Mouse (Mus musculus): Measurements from ENCODE around the gene Thtpa.

Gene Thtpa

GRCm38 (mm10) chr14:55105386-55105785 lies 10.8 kb downstream of the Thtpa start:
- no peak for DNase-seq (ENCODE audit: extremely low spot score, low read depth, low spot score)

- no peak for DNase-seq (ENCODE audit: extremely low spot score, low read depth, low spot score)
These were observed 11.5 kb downstream of the Thtpa start, which contains the start of gene Ap1g2 for GRCm38 (mm10) chr14:55105836-55106809. Gene Ap1g2, minus strand, starts transcription at chr14:55106593.

GRCm38 (mm10) chr14:55106990-55107389 lies 12.4 kb downstream of the Thtpa start:
- no peak for DNase-seq (ENCODE audit: extremely low spot score, low read depth, low spot score)

GRCm38 (mm10) chr14:55108202-55108870 lies 13.8 kb downstream of the Thtpa start:
- no peak for DNase-seq (ENCODE audit: extremely low spot score, low read depth, low spot score)

DNA sequence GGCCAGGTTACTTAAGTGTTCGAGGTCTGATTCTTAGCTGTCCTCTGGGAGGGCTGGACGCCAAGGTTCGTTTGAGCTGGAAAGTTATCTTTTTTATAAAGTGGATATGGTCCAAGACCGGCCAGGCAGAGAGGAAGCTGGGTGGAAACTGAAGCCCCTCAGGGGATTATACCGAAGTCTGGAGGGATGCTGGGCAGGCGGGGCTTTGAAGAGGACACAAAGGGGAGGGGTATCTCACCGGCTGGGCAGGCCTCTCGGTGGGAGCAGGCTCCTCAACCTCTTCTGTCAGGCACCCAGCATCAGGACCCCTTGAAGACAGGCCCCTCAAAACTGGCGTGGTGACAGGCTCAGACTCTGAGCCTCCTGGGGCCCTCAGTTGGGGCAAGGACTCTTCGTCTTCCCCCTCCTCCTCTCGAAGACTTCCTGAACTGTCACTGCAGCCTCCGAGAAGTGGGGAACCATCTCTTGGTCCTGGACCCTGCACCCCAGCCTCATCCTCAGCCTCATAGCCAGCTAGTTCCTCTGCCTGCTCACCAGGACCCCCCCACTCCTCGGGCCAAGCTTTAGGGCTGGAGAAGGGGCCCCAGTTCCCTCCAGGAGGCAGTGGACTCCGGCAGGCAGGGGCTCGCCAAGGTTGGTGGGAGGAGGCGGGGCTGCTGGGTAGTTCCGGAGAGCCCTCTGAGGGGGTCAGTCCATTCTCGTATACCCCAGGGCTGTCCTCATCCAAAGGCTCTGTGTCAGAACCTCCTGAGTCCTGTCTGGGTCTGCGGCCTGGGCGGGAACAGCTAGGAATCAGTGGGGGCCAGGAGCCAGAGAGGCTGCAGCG lies 14.7 kb downstream of the Thtpa start:
- DNase-seq (ENCODE audit: extremely low spot score, low read depth, low spot score) = no peak

DNA sequence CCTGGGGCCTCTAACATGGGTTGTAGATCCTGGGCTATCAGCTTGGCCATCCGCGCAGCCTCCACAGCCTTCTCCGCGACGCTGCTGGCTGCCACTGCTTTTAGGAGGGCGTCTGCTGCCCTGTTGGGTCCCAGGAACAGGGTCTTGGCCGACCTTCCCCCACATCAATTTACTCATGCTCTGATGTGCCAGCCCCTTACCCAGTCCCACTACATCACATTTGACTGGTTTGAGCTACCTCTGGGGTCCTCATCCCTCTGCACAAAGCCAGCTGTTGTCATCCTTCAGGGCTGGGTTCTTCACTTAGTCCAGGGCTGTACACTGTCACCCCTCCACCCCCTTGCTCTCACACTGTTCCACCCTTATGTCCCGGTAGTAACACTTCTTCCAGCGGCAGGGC lies 15.5 kb downstream of the Thtpa start:
- no peak for DNase-seq (ENCODE audit: extremely low spot score, low read depth, low spot score)

GRCm38 (mm10) chr14:55111720-55112119 lies 17.1 kb downstream of the Thtpa start:
- no peak for DNase-seq (ENCODE audit: extremely low spot score, low read depth, low spot score)

DNA sequence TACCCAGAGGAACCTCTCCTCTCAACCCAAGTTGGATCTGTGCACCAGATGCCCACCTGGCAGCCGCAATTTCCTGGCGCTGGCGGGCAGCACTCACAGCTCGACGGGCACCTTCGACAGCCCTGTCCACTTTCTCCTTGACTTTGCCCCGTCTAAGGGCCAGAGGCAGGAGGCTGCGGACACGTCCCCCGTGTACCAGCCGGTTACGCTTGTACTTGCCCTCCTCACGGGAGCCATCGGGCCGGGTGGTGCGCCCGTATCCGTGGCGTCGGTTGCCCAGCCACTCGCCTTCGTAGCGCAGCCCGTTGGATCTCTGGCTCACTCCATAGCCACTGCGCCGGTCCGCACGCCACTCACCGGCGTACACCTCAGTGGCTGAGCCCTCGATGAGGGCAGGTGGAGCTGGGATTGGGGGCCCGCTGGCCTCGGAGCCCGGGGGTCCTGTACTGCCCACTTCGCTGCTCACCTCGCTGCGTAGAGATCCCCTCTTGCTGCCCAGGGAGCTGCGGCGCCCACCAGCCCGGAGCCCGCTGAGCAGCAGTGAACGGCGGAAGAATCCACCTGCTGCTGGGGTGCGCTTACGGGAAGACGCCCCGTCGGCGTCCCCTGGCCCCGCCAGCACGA lies 18.9 kb downstream of the Thtpa start:
- no peak for DNase-seq (ENCODE audit: extremely low spot score, low read depth, low spot score)

GRCm38 (mm10) chr14:55113975-55114645 lies 19.5 kb downstream of the Thtpa start:
- DNase-seq (ENCODE audit: extremely low spot score, low read depth, low spot score) = no peak

DNA sequence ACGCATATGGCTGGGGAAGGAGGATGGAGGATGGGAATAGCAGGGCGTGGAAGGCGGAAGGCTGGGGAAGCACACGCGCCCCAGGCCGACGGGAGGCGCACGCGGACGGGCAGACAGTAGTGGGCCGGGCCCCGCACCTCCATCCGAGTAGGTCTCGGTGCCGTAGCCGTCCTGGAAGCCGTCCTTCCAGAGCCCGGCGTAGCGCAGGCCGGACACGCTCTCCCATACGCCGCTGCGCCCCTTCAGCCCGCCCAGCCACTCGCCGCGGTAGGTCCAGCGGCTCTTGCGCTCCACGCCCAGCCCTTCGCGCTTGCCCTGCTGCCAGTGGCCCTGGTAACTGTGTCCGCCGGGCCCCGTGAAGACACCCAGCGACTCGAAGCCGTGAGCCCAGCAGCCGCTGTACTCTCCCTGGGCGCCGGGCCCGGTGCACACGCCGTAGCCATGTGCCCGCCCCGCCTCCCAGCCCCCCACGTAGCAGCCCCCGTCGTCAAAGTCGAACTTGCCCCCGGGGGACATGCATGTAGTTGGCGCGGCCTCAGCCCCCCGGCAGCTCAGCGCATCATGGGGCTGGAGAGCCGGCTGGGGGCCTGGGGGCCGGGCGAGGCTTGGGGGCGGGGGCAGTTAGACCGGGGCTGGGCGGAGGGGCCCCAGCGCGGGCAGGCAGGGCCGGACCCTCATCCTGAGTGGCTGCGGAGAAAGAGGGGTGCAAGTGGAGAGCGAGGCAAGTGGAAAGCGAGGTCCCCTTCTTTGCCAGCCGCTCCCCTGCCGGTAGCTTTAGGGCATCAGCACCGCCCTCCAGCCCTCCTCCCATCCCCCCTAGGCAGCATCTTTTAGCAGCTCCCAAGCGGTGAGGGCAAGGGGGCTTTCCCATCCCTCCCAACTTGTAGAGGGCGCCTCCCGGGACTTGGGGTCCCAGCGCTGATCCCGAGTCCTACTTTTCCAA lies 20.4 kb downstream of the Thtpa start:
- DNase-seq (ENCODE audit: extremely low spot score, low read depth, low spot score) = no peak

GRCm38 (mm10) chr14:55115846-55116245 lies 21.3 kb downstream of the Thtpa start:
- DNase-seq (ENCODE audit: extremely low spot score, low read depth, low spot score) = no peak

DNA sequence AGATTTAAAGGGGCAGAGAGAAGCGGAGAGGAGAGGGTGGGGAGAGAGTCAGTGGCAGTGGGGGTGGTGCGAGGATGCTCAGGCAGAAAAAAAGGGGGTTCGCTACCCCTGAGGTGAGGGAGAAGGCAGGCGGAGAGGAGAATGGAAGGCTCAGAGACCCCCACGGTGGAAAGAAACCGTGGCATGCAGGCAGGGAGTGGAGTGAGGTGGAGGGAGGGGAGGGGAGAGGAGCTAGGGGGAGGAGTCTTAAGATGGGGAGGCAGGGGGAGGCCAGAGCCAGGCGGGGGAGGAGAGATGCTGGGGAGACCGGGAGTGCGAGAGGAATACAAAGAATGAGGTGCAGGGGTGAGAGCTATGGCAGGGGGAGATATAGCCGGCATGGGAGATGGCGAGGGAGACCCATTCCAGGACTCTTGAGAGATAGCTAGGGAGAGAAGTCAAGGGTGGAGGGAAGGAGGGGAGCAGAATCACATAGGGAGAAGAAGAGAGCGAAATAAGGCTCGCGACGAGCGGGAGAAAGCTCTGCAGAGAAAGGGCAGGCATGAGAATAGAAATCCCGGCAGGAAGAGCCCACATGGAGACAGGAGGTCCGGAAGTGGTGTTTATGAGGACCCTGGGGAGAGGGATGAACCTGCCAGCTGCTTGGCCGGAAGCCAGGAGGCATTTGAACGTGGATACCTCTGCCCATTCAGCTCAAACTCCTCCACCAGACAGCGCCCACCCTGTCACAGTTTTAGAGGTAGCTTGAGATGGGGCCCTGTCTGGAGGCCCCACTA lies 22.0 kb downstream of the Thtpa start, which contains the start of gene Jph4:
Gene Jph4, minus strand, starts transcription at position 511 of the 776 bp plus-strand sequence.
- no peak for DNase-seq (ENCODE audit: extremely low spot score, low read depth, low spot score)

DNA sequence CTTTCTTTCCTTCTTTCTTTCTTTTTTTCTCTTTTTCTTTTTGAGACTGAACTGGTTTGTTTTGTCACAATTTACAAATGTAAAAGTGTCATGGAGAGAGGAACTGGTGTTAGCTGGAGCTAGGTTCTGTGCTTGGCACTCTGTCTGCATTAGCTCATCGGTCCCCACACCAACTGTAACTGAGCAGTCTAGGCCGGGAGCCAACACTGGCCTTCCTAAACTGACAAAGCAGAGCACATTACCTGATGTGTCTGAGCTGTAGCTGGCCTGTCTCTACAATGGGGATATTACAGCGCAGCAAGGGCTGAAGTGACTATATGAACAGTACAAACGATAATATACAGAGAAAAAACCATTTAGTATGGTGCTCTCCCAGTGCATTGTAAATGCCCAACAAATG lies 24.3 kb downstream of the Thtpa start:
- no peak for DNase-seq (ENCODE audit: extremely low spot score, low read depth, low spot score)

GRCm38 (mm10) chr14:55119421-55120134 lies 25.0 kb downstream of the Thtpa start:
- DNase-seq (ENCODE audit: extremely low spot score, low read depth, low spot score) = no peak

- DNase-seq (ENCODE audit: extremely low spot score, low read depth, low spot score) = no peak
These were observed 27.4 kb downstream of the Thtpa start for GRCm38 (mm10) chr14:55121947-55122346.

DNA sequence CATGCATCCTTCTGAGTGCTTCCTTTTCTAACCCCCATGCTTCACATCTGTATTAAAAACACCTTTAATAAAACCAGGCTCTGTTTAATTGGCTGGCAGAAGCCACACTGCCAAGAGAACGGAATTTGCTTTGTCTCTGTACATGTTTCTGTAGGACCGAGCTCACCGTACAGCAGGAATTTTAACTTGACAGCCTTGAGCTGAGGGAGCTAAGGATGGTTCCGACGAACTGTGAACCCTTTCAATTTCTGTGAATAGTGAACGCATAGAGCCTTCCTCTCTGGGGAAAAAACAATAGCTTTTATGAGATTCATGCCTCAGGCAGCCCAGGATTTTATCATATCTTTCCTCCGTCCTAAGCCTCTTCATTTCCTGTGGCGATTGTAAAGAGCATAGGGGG lies 27.8 kb downstream of the Thtpa start:
- no peak for DNase-seq (ENCODE audit: extremely low spot score, low read depth, low spot score)

GRCm38 (mm10) chr14:55125711-55126110 lies 31.1 kb downstream of the Thtpa start:
- no peak for DNase-seq (ENCODE audit: extremely low spot score, low read depth, low spot score)

DNA sequence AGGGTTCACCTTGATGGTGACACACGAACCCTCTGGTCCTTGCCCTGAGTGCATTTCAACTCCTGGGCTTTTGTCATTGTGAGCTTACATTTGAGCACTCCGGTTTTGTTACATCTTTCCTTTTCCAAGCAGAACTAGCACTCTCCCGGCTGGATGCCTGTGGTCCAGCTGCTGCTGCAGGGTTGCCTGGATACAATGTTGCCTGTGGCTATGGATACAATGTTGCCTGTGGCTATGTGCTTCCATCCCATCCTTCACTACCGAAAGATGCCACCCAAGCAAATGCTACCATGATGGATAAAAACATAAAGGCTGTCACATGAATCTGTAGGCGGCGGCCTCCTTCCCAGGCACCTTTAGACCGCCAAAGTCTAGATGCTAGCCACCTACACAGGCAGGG lies 31.9 kb downstream of the Thtpa start:
- DNase-seq (ENCODE audit: extremely low spot score, low read depth, low spot score) = no peak

Measured in hindlimb bud, embryonic 11.5 days (tissue).